Comparison of ENCODE assay signal across 17 mouse cellular contexts in genomic region chr11:78146707-78147543, GRCm38 (mm10). TPM values are rescaled to one million over a fixed set of nuclear protein-coding genes. Genes with fewer than 3 reads are reported as not detected.
DNase-seq lines count a peak whose midpoint lies in the region; ATAC-seq and TF ChIP-seq lines count a peak whose summit lies in the region.
"Had no signal": no experiment of that assay in that cellular context is flagged by ENCODE, and none has a peak within 500 bp of the region (broad histone marks: within the 10 kb centered on the region; RNA-seq: fewer than 3 reads in every experiment).

No protein-coding gene starts in this region.

- no peak for ATAC-seq in kidney, embryonic 15.5 days (replicated peaks; ENCODE audit: low FRiP score)
- ATAC-seq in limb, embryonic 15.5 days (ENCODE audit: insufficient number of reproducible peaks, low FRiP score, low TSS enrichment, low read depth): no peak
- ATAC-seq in forebrain, embryonic 12.5 days (ENCODE audit: low FRiP score): no peak
- ATAC-seq: activated CD4-positive, CD25-positive, alpha-beta regulatory T cell, adult 4 months; forebrain, embryonic 13.5 days; hindbrain, postnatal 0 days; liver, postnatal 0 days; midbrain, embryonic 15.5 days had no signal

- peak overlapping the region; percentile 42; the same call in 1 of the 2 replicates for H3K27ac ChIP-seq in kidney, adult 2 months (ENCODE audit: insufficient read depth, low read depth, low read length)
- no peak overlapping the region for H3K27ac ChIP-seq in kidney, embryonic 15.5 days
- H3K27ac ChIP-seq in limb, embryonic 15.5 days: peak overlapping the region; percentile 39; the same call in 1 of the 2 replicates
- H3K27ac ChIP-seq in forebrain, embryonic 12.5 days: no peak overlapping the region
- H3K27ac ChIP-seq: forebrain, embryonic 13.5 days; hindbrain, postnatal 0 days; left cerebral cortex, adult 2 months; midbrain, embryonic 15.5 days had no signal

- TF ChIP-seq CTCF in kidney, adult 2 months (conservative IDR thresholded peaks at IDR 0.05; ENCODE audit: insufficient read depth, insufficient read length, low read depth, low read length): no peak
- no peak for TF ChIP-seq CTCF in C2C12 (IDR thresholded peaks at IDR 0.05; ENCODE audit: control insufficient read depth, insufficient read depth, insufficient read length)

- peaks cover 5% of the 10 kb centered on the region for H3K79me2 ChIP-seq in C2C12 (ENCODE audit: control insufficient read depth, insufficient read depth)

- no peaks in the 10 kb centered on the region for H3K27me3 ChIP-seq in kidney, adult 2 months (replicated peaks; ENCODE audit: control insufficient read depth, insufficient read depth, low read length)
- no peaks in the 10 kb centered on the region for H3K27me3 ChIP-seq in kidney, embryonic 15.5 days
- no peaks in the 10 kb centered on the region for H3K27me3 ChIP-seq in C2C12 (ENCODE audit: control insufficient read depth, insufficient read depth, insufficient read length)
- H3K27me3 ChIP-seq in limb, embryonic 15.5 days: no peaks in the 10 kb centered on the region
- H3K27me3 ChIP-seq in forebrain, embryonic 12.5 days: no peaks in the 10 kb centered on the region
- H3K27me3 ChIP-seq: forebrain, embryonic 13.5 days; midbrain, embryonic 15.5 days had no signal

- H3K4me2 ChIP-seq in kidney, embryonic 15.5 days: no peak overlapping the region
- H3K4me2 ChIP-seq in limb, embryonic 15.5 days: no peak overlapping the region
- no peak overlapping the region for H3K4me2 ChIP-seq in forebrain, embryonic 12.5 days
- H3K4me2 ChIP-seq: forebrain, embryonic 13.5 days; midbrain, embryonic 15.5 days had no signal

- peaks cover 12% of the 10 kb centered on the region for H3K4me1 ChIP-seq in kidney, adult 2 months (ENCODE audit: control insufficient read depth, insufficient read depth, low read length)
- no peaks in the 10 kb centered on the region; the same call in 1 of the 2 replicates for H3K4me1 ChIP-seq in kidney, embryonic 15.5 days
- 0 out of 2 replicates have a peak, but pooled peaks cover 1% of the 10 kb centered on the region for H3K4me1 ChIP-seq in limb, embryonic 15.5 days
- H3K4me1 ChIP-seq in forebrain, embryonic 12.5 days: no peaks in the 10 kb centered on the region
- H3K4me1 ChIP-seq: midbrain, embryonic 15.5 days had no signal

- H3K79me3 ChIP-seq in C2C12 (ENCODE audit: low read depth): no peaks in the 10 kb centered on the region

- WGBS in kidney, adult 2 months: 78% methylated on average over 6 of the region's 6 CpGs
- 86% methylated on average over 6 of the region's 6 CpGs for WGBS in kidney, embryonic 15.5 days
- 81% methylated on average over 6 of the region's 6 CpGs for WGBS in limb, embryonic 15.5 days
- WGBS in forebrain, embryonic 12.5 days: 91% methylated on average over 6 of the region's 6 CpGs

- no peaks in the 10 kb centered on the region for H3K9me3 ChIP-seq in kidney, embryonic 15.5 days (replicated peaks)
- H3K9me3 ChIP-seq in limb, embryonic 15.5 days: no peaks in the 10 kb centered on the region
- no peaks in the 10 kb centered on the region for H3K9me3 ChIP-seq in forebrain, embryonic 12.5 days
- H3K9me3 ChIP-seq: forebrain, embryonic 13.5 days; midbrain, embryonic 15.5 days had no signal

- H3K36me3 ChIP-seq in kidney, adult 2 months (ENCODE audit: control insufficient read depth, insufficient read depth, low read length): no peaks in the 10 kb centered on the region
- H3K36me3 ChIP-seq in kidney, embryonic 15.5 days: peaks cover 86% of the 10 kb centered on the region
- peaks cover 72% of the 10 kb centered on the region for H3K36me3 ChIP-seq in C2C12 (ENCODE audit: control insufficient read depth, insufficient read depth)
- H3K36me3 ChIP-seq in limb, embryonic 15.5 days: peaks cover 68% of the 10 kb centered on the region
- peaks cover 79% of the 10 kb centered on the region for H3K36me3 ChIP-seq in forebrain, embryonic 12.5 days (replicated peaks)

- H3ac ChIP-seq in C2C12 (ENCODE audit: control insufficient read depth, insufficient read length, low read depth): no peak overlapping the region

- no peak overlapping the region for H3K9ac ChIP-seq in kidney, embryonic 15.5 days
- no peak overlapping the region for H3K9ac ChIP-seq in limb, embryonic 15.5 days
- H3K9ac ChIP-seq in forebrain, embryonic 12.5 days: no peak overlapping the region
- H3K9ac ChIP-seq: forebrain, embryonic 13.5 days; liver, postnatal 0 days; midbrain, embryonic 15.5 days had no signal

- DNase-seq in kidney, adult 2 months: no peak
- peak; percentile 83 for DNase-seq in NIH3T3 (ENCODE audit: low read depth)
- DNase-seq in spleen, postnatal 14 days (ENCODE audit: low spot score in 2 of 2): no peak
- DNase-seq: cerebellum, postnatal 10 days; kidney, adult 18-20 months; liver, postnatal 0 days; right cerebral cortex, postnatal 25 days; thymus, adult 2 months had no signal

- H3K4me3 ChIP-seq in kidney, adult 2 months (ENCODE audit: insufficient read depth, low read depth, low read length): no peak overlapping the region
- no peak overlapping the region for H3K4me3 ChIP-seq in kidney, embryonic 15.5 days (replicated peaks)
- H3K4me3 ChIP-seq in C2C12 (ENCODE audit: insufficient read depth, poor library complexity, severe bottlenecking): no peak overlapping the region
- H3K4me3 ChIP-seq in limb, embryonic 15.5 days: no peak overlapping the region
- H3K4me3 ChIP-seq in forebrain, embryonic 12.5 days (replicated peaks): no peak overlapping the region
- H3K4me3 ChIP-seq: forebrain, embryonic 13.5 days; left cerebral cortex, adult 2 months; midbrain, embryonic 15.5 days had no signal

- TF ChIP-seq POLR2A in kidney, adult 2 months (IDR thresholded peaks at IDR 0.05; ENCODE audit: low read depth, low read length): no peak

TF ChIP-seq in C2C12, 6 proteins besides CTCF, POLR2A, EP300 and RAD21:
- TF ChIP-seq USF1 (IDR thresholded peaks at IDR 0.05; ENCODE audit: low read depth) (peak; percentile 36), MAX (IDR thresholded peaks at IDR 0.05) (no peak)

RNA-seq across cellular contexts. Expression of gene Traf4, which starts 18.5 kb away (rescaled TPM):
- 108 and 126 TPM in 2 replicates for polyA plus RNA-seq in kidney, adult 2 months (2012; rRNA removed)
- polyA plus RNA-seq in kidney, embryonic 15.5 days (2015; fragmentation: Nextera tagmentation; extraction: Ambion mirVana): 94.2 and 99.5 TPM in 2 replicates
- 99.8 TPM for polyA plus RNA-seq in C2C12 (2012; fragmentation: generic; extraction: Trizol)
- 65.6 and 67.0 TPM in 2 replicates for polyA plus RNA-seq in limb, embryonic 15.5 days (2015; fragmentation: Nextera tagmentation; extraction: Ambion mirVana)
- 121 and 127 TPM in 2 replicates for polyA plus RNA-seq in forebrain, embryonic 12.5 days (2016; fragmentation: Nextera tagmentation; extraction: Ambion mirVana)

RNA-seq across cellular contexts. Expression of gene Nek8, which starts 29.6 kb away (rescaled TPM):
- polyA plus RNA-seq in kidney, adult 2 months (2012; rRNA removed): 18.3 and 24.6 TPM in 2 replicates
- polyA plus RNA-seq in kidney, embryonic 15.5 days (2015; fragmentation: Nextera tagmentation; extraction: Ambion mirVana): 21.1 and 25.0 TPM in 2 replicates
- polyA plus RNA-seq in C2C12 (2012; fragmentation: generic; extraction: Trizol): 8.9 TPM
- polyA plus RNA-seq in limb, embryonic 15.5 days (2015; fragmentation: Nextera tagmentation; extraction: Ambion mirVana): 15.4 and 16.2 TPM in 2 replicates
- 8.8 and 9.4 TPM in 2 replicates for polyA plus RNA-seq in forebrain, embryonic 12.5 days (2016; fragmentation: Nextera tagmentation; extraction: Ambion mirVana)

RNA-seq across cellular contexts. Expression of gene Tlcd1, which starts 29.6 kb away (rescaled TPM):
- 78.2 and 144 TPM in 2 replicates for polyA plus RNA-seq in kidney, adult 2 months (2012; rRNA removed)
- 28.7 and 31.8 TPM in 2 replicates for polyA plus RNA-seq in kidney, embryonic 15.5 days (2015; fragmentation: Nextera tagmentation; extraction: Ambion mirVana)
- polyA plus RNA-seq in C2C12 (2012; fragmentation: generic; extraction: Trizol): 15.9 TPM
- polyA plus RNA-seq in limb, embryonic 15.5 days (2015; fragmentation: Nextera tagmentation; extraction: Ambion mirVana): 31.3 and 32.0 TPM in 2 replicates
- 5.5 and 6.9 TPM in 2 replicates for polyA plus RNA-seq in forebrain, embryonic 12.5 days (2016; fragmentation: Nextera tagmentation; extraction: Ambion mirVana)

RNA-seq across cellular contexts. Expression of gene Rpl23a, which starts 36.5 kb away (rescaled TPM):
- polyA plus RNA-seq in kidney, adult 2 months (2012; rRNA removed): 153 and 278 TPM in 2 replicates
- polyA plus RNA-seq in kidney, embryonic 15.5 days (2015; fragmentation: Nextera tagmentation; extraction: Ambion mirVana): 1,327 and 1,492 TPM in 2 replicates
- 4,612 TPM for polyA plus RNA-seq in C2C12 (2012; fragmentation: generic; extraction: Trizol)
- 1,208 and 1,454 TPM in 2 replicates for polyA plus RNA-seq in limb, embryonic 15.5 days (2015; fragmentation: Nextera tagmentation; extraction: Ambion mirVana)
- 931 and 997 TPM in 2 replicates for polyA plus RNA-seq in forebrain, embryonic 12.5 days (2016; fragmentation: Nextera tagmentation; extraction: Ambion mirVana)

RNA-seq across cellular contexts. Expression of gene Rab34, which starts 41.3 kb away (rescaled TPM):
- polyA plus RNA-seq in kidney, adult 2 months (2012; rRNA removed): 78.1 and 92.4 TPM in 2 replicates
- polyA plus RNA-seq in kidney, embryonic 15.5 days (2015; fragmentation: Nextera tagmentation; extraction: Ambion mirVana): 113 and 132 TPM in 2 replicates
- 182 TPM for polyA plus RNA-seq in C2C12 (2012; fragmentation: generic; extraction: Trizol)
- polyA plus RNA-seq in limb, embryonic 15.5 days (2015; fragmentation: Nextera tagmentation; extraction: Ambion mirVana): 153 and 164 TPM in 2 replicates
- 44.5 and 49.8 TPM in 2 replicates for polyA plus RNA-seq in forebrain, embryonic 12.5 days (2016; fragmentation: Nextera tagmentation; extraction: Ambion mirVana)
- polyA plus RNA-seq: activated CD4-positive, CD25-positive, alpha-beta regulatory T cell, adult 4 months had no signal

Comparison
In these comparisons a context has a peak if more than half of its experiments do, and no peak if none do; other contexts are left out.
1. H3K27ac ChIP-seq: peak in kidney, adult 2 months (single experiment) and limb, embryonic 15.5 days (single experiment); none in kidney, embryonic 15.5 days (single experiment) and forebrain, embryonic 12.5 days (single experiment).